Mouse (Mus musculus): ENCODE results near the gene Myef2. TPM values are rescaled to one million over a fixed set of nuclear protein-coding genes. Genes with fewer than 3 reads are reported as not detected.
A peak's percentile ranks its signal among the peaks of the same experiment; 100 is the strongest.

The Myef2 gene
- polyA plus RNA-seq, 1 experiment, result 31.8 TPM

- no peaks in the 10 kb centered on the region for H3K36me3 ChIP-seq (ENCODE audit: control insufficient read depth, insufficient read depth, low read length)
- no peak for TF ChIP-seq CTCF (IDR thresholded peaks at IDR 0.05; ENCODE audit: control insufficient read depth, insufficient read depth, insufficient replicate concordance, low read depth, low read length)
- TF ChIP-seq POLR2A (IDR thresholded peaks at IDR 0.05; ENCODE audit: control insufficient read depth, low read depth, low read length), result no peak
- H3K27me3 ChIP-seq (ENCODE audit: control insufficient read depth, insufficient read depth, low read length), result no peaks in the 10 kb centered on the region
- peaks cover 10% of the 10 kb centered on the region for H3K4me1 ChIP-seq (ENCODE audit: control insufficient read depth, insufficient read depth, low read length)
- no peak within 1 kb of the TSS for H3K27ac ChIP-seq (ENCODE audit: control insufficient read depth, insufficient read depth, low read depth, low read length)
- H3K4me3 ChIP-seq (ENCODE audit: control insufficient read depth, low read depth, low read length), result peak within 1 kb of the TSS; percentile 59
Observed at GRCm38 (mm10) chr2:125135903-125136811, 12.7 kb upstream of the Myef2 start, which contains the start of gene Ctxn2. Ctxn2 (plus strand) TSS chr2:125136692.

GRCm38 (mm10) chr2:125134113-125134512 is 10.7 kb upstream of the Myef2 start:
- TF ChIP-seq CTCF (IDR thresholded peaks at IDR 0.05; ENCODE audit: control insufficient read depth, insufficient read depth, insufficient replicate concordance, low read depth, low read length) (no peak), POLR2A (IDR thresholded peaks at IDR 0.05; ENCODE audit: control insufficient read depth, low read depth, low read length) (no peak)
- Histone ChIP-seq H3K4me3 (ENCODE audit: control insufficient read depth, low read depth, low read length) (no peak overlapping the region), H3K27me3 (ENCODE audit: control insufficient read depth, insufficient read depth, low read length) (no peaks in the 10 kb centered on the region), H3K36me3 (ENCODE audit: control insufficient read depth, insufficient read depth, low read length) (no peaks in the 10 kb centered on the region), H3K4me1 (ENCODE audit: control insufficient read depth, insufficient read depth, low read length) (peaks cover 10% of the 10 kb centered on the region), H3K27ac (ENCODE audit: control insufficient read depth, insufficient read depth, low read depth, low read length) (no peak overlapping the region)

- H3K4me3 ChIP-seq (ENCODE audit: control insufficient read depth, low read depth, low read length), result no peak overlapping the region
- H3K4me1 ChIP-seq (ENCODE audit: control insufficient read depth, insufficient read depth, low read length), result peaks cover 4% of the 10 kb centered on the region; the same call in 1 of the 2 replicates
- TF ChIP-seq POLR2A (IDR thresholded peaks at IDR 0.05; ENCODE audit: control insufficient read depth, low read depth, low read length), result no peak
- TF ChIP-seq CTCF (IDR thresholded peaks at IDR 0.05; ENCODE audit: control insufficient read depth, insufficient read depth, insufficient replicate concordance, low read depth, low read length), result no peak
- no peaks in the 10 kb centered on the region for H3K36me3 ChIP-seq (ENCODE audit: control insufficient read depth, insufficient read depth, low read length)
- no peaks in the 10 kb centered on the region for H3K27me3 ChIP-seq (ENCODE audit: control insufficient read depth, insufficient read depth, low read length)
- no peak overlapping the region for H3K27ac ChIP-seq (ENCODE audit: control insufficient read depth, insufficient read depth, low read depth, low read length)
Observed at GRCm38 (mm10) chr2:125126792-125127191, 3.3 kb upstream of the Myef2 start.

- TF ChIP-seq CTCF (IDR thresholded peaks at IDR 0.05; ENCODE audit: control insufficient read depth, insufficient read depth, insufficient replicate concordance, low read depth, low read length) (no peak), POLR2A (IDR thresholded peaks at IDR 0.05; ENCODE audit: control insufficient read depth, low read depth, low read length) (no peak)
- H3K4me3 ChIP-seq (ENCODE audit: control insufficient read depth, low read depth, low read length), result no peak overlapping the region; the same call in 1 of the 2 replicates
- no peak overlapping the region for H3K27ac ChIP-seq (ENCODE audit: control insufficient read depth, insufficient read depth, low read depth, low read length)
Observed at GRCm38 (mm10) chr2:125125824-125126223, 2.4 kb upstream of the Myef2 start.

GRCm38 (mm10) chr2:125122624-125123476 is 611 bp downstream of the Myef2 start:
- Histone ChIP-seq H3K27me3 (ENCODE audit: control insufficient read depth, insufficient read depth, low read length) (no peaks in the 10 kb centered on the region), H3K36me3 (ENCODE audit: control insufficient read depth, insufficient read depth, low read length) (no peaks in the 10 kb centered on the region), H3K4me1 (ENCODE audit: control insufficient read depth, insufficient read depth, low read length) (peaks cover 4% of the 10 kb centered on the region; the same call in 1 of the 2 replicates), H3K4me3 (ENCODE audit: control insufficient read depth, low read depth, low read length) (peak overlapping the region; percentile 87), H3K27ac (ENCODE audit: control insufficient read depth, insufficient read depth, low read depth, low read length) (peak overlapping the region; percentile 68)
- TF ChIP-seq CTCF (IDR thresholded peaks at IDR 0.05; ENCODE audit: control insufficient read depth, insufficient read depth, insufficient replicate concordance, low read depth, low read length) (no peak), POLR2A (IDR thresholded peaks at IDR 0.05; ENCODE audit: control insufficient read depth, low read depth, low read length) (0 out of 2 replicates have a peak, but pooled peaks have one; percentile 38)

More at GRCm38 (mm10) chr2:125125824-125126223, 2.4 kb upstream of the Myef2 start:
- no peaks in the 10 kb centered on the region for H3K36me3 ChIP-seq (ENCODE audit: control insufficient read depth, insufficient read depth, low read length)
- no peaks in the 10 kb centered on the region for H3K27me3 ChIP-seq (ENCODE audit: control insufficient read depth, insufficient read depth, low read length)
- H3K4me1 ChIP-seq (ENCODE audit: control insufficient read depth, insufficient read depth, low read length), result peaks cover 4% of the 10 kb centered on the region; the same call in 1 of the 2 replicates

- H3K36me3 ChIP-seq (ENCODE audit: control insufficient read depth, insufficient read depth, low read length), result no peaks in the 10 kb centered on the region
- peak overlapping the region; percentile 87 for H3K4me3 ChIP-seq (ENCODE audit: control insufficient read depth, low read depth, low read length)
- H3K27ac ChIP-seq (ENCODE audit: control insufficient read depth, insufficient read depth, low read depth, low read length), result peak overlapping the region; percentile 68; the same call in 1 of the 2 replicates
- no peaks in the 10 kb centered on the region for H3K27me3 ChIP-seq (ENCODE audit: control insufficient read depth, insufficient read depth, low read length)
- H3K4me1 ChIP-seq (ENCODE audit: control insufficient read depth, insufficient read depth, low read length), result peaks cover 4% of the 10 kb centered on the region; the same call in 1 of the 2 replicates
- TF ChIP-seq POLR2A (IDR thresholded peaks at IDR 0.05; ENCODE audit: control insufficient read depth, low read depth, low read length), result no peak
- TF ChIP-seq CTCF (IDR thresholded peaks at IDR 0.05; ENCODE audit: control insufficient read depth, insufficient read depth, insufficient replicate concordance, low read depth, low read length), result no peak
Observed at GRCm38 (mm10) chr2:125122288-125122623, 1.2 kb downstream of the Myef2 start.

All from testis, adult 2 months (tissue).